Comparison of ENCODE assay signal across 20 mouse cellular contexts in genomic region chr12:92315820-92316219, GRCm38 (mm10).
"Had no signal": no experiment of that assay in that cellular context is flagged by ENCODE, and none has a peak within 500 bp of the region (broad histone marks: within the 10 kb centered on the region; RNA-seq: fewer than 3 reads in every experiment).

No protein-coding gene starts in this region.

- H3K4me2 ChIP-seq: liver, embryonic 12.5 days; midbrain, embryonic 12.5 days; neural tube, embryonic 13.5 days; neural tube, embryonic 15.5 days had no signal

- H3K4me3 ChIP-seq: liver, embryonic 12.5 days; midbrain, embryonic 10.5 days; midbrain, embryonic 12.5 days; myocyte; neural tube, embryonic 13.5 days; neural tube, embryonic 15.5 days had no signal

- H3K9ac ChIP-seq: liver, embryonic 12.5 days; liver, embryonic 14.5 days; midbrain, embryonic 12.5 days; neural tube, embryonic 13.5 days; neural tube, embryonic 15.5 days had no signal

- DNase-seq: lung, adult 18-20 months; lung, postnatal 10 days; lung, postnatal 36 days; midbrain, embryonic 14.5 days; retina, postnatal 1 day; right cerebral cortex, adult 18-20 months; right cerebral cortex, postnatal 25 days; right cerebral cortex, postnatal 4 days; spleen, adult 18-20 months; thymus, adult 18-20 months; thymus, postnatal 14 days; thymus, postnatal 36 days had no signal

- H3K4me1 ChIP-seq: liver, embryonic 12.5 days; midbrain, embryonic 10.5 days; midbrain, embryonic 12.5 days; neural tube, embryonic 13.5 days; neural tube, embryonic 15.5 days had no signal

- ATAC-seq: liver, embryonic 12.5 days; midbrain, embryonic 16.5 days had no signal

- H3K9me3 ChIP-seq: liver, embryonic 12.5 days; midbrain, embryonic 10.5 days; midbrain, embryonic 12.5 days; neural tube, embryonic 13.5 days; neural tube, embryonic 15.5 days had no signal

- H3K27me3 ChIP-seq: liver, embryonic 12.5 days; midbrain, embryonic 12.5 days; neural tube, embryonic 13.5 days; neural tube, embryonic 15.5 days had no signal

- H3K36me3 ChIP-seq: liver, embryonic 12.5 days; midbrain, embryonic 10.5 days; midbrain, embryonic 12.5 days; neural tube, embryonic 13.5 days; neural tube, embryonic 15.5 days had no signal

- H3K27ac ChIP-seq: liver, embryonic 12.5 days; liver, embryonic 14.5 days; midbrain, embryonic 10.5 days; midbrain, embryonic 12.5 days; neural tube, embryonic 13.5 days; neural tube, embryonic 15.5 days had no signal
